Comparison of ENCODE assay signal across 8 mouse cellular contexts in genomic region chr3:51342152-51342551, GRCm38 (mm10). TPM values are rescaled to one million over a fixed set of nuclear protein-coding genes. Genes with fewer than 3 reads are reported as not detected.
DNase-seq lines count a peak whose midpoint lies in the region; ATAC-seq lines count a peak whose summit lies in the region.

No protein-coding gene starts in this region.

- WGBS in kidney, embryonic 14.5 days: 10% methylated on average over 9 of the region's 9 CpGs
- WGBS in hindbrain, embryonic 15.5 days: 5% methylated on average over 9 of the region's 9 CpGs
- WGBS in midbrain, embryonic 16.5 days: 6% methylated on average over 9 of the region's 9 CpGs

- H3K36me3 ChIP-seq in kidney, embryonic 14.5 days (ENCODE audit: control insufficient read depth, insufficient read depth, low read length): no peaks in the 10 kb centered on the region
- no peaks in the 10 kb centered on the region for H3K36me3 ChIP-seq in hindbrain, embryonic 15.5 days
- H3K36me3 ChIP-seq in midbrain, embryonic 16.5 days (ENCODE audit: control insufficient read depth, insufficient read depth, low read length): no peaks in the 10 kb centered on the region

- peak overlapping the region; percentile 90 for H3K9ac ChIP-seq in kidney, embryonic 14.5 days (ENCODE audit: low read depth, low read length)
- peak overlapping the region; percentile 82; the same call in 1 of the 2 replicates for H3K9ac ChIP-seq in hindbrain, embryonic 15.5 days
- H3K9ac ChIP-seq in midbrain, embryonic 16.5 days (ENCODE audit: low read depth, low read length): peak overlapping the region; percentile 87

- H3K4me3 ChIP-seq in kidney, embryonic 14.5 days (ENCODE audit: low read length): peak overlapping the region; percentile 90
- H3K4me3 ChIP-seq in hindbrain, embryonic 15.5 days: peak overlapping the region; percentile 74
- H3K4me3 ChIP-seq in midbrain, embryonic 16.5 days (ENCODE audit: low read depth, low read length): peak overlapping the region; percentile 93

- no peak for ATAC-seq in kidney, embryonic 14.5 days (ENCODE audit: low FRiP score, low TSS enrichment)
- peak; percentile 30 for ATAC-seq in activated CD4-positive, CD25-positive, alpha-beta regulatory T cell, adult 4 months
- ATAC-seq in hindbrain, embryonic 15.5 days (ENCODE audit: low FRiP score, low read depth): no peak
- ATAC-seq in midbrain, embryonic 16.5 days: no peak

- H3K9me3 ChIP-seq in kidney, embryonic 14.5 days (ENCODE audit: control insufficient read depth, low read length): no peaks in the 10 kb centered on the region
- H3K9me3 ChIP-seq in hindbrain, embryonic 15.5 days: no peaks in the 10 kb centered on the region
- no peaks in the 10 kb centered on the region for H3K9me3 ChIP-seq in midbrain, embryonic 16.5 days (replicated peaks; ENCODE audit: control insufficient read depth, low read length, poor library complexity, severe bottlenecking)

- peak overlapping the region; percentile 77 for H3K4me2 ChIP-seq in kidney, embryonic 14.5 days (replicated peaks; ENCODE audit: low read depth, low read length)
- H3K4me2 ChIP-seq in hindbrain, embryonic 15.5 days: peak overlapping the region; percentile 87
- peak overlapping the region; percentile 92 for H3K4me2 ChIP-seq in midbrain, embryonic 16.5 days (ENCODE audit: low read length)

- DNase-seq in kidney, adult 8-10 months: no peak
- no peak for DNase-seq in layer of hippocampus, adult 9-10 months (ENCODE audit: low spot score)
- DNase-seq in thymus, postnatal 36 days: no peak
- DNase-seq in cerebellum, postnatal 25 days: no peak

- H3K27me3 ChIP-seq in kidney, embryonic 14.5 days (ENCODE audit: control insufficient read depth, insufficient read depth, low read length): no peaks in the 10 kb centered on the region
- H3K27me3 ChIP-seq in hindbrain, embryonic 15.5 days: no peaks in the 10 kb centered on the region
- H3K27me3 ChIP-seq in midbrain, embryonic 16.5 days (ENCODE audit: control insufficient read depth, insufficient read depth, low read depth, low read length): no peaks in the 10 kb centered on the region

- H3K27ac ChIP-seq in kidney, embryonic 14.5 days (ENCODE audit: low read depth, low read length): peak overlapping the region; percentile 90
- H3K27ac ChIP-seq in hindbrain, embryonic 15.5 days (replicated peaks): peak overlapping the region; percentile 98
- H3K27ac ChIP-seq in midbrain, embryonic 16.5 days (ENCODE audit: low read length): peak overlapping the region; percentile 94

- no peaks in the 10 kb centered on the region for H3K4me1 ChIP-seq in kidney, embryonic 14.5 days (ENCODE audit: control insufficient read depth, insufficient read depth, low read length)
- peaks cover 24% of the 10 kb centered on the region for H3K4me1 ChIP-seq in hindbrain, embryonic 15.5 days (replicated peaks)
- peaks cover 11% of the 10 kb centered on the region for H3K4me1 ChIP-seq in midbrain, embryonic 16.5 days (ENCODE audit: control insufficient read depth, insufficient read depth, low read length)

RNA-seq across cellular contexts. Expression of gene Elf2, which starts 1.7 kb away (rescaled TPM):
- polyA plus RNA-seq in kidney, embryonic 14.5 days (2014; fragmentation: Nextera tagmentation; extraction: Ambion mirVana): 51.4 and 61.6 TPM in 2 replicates
- polyA plus RNA-seq in activated CD4-positive, CD25-positive, alpha-beta regulatory T cell, adult 4 months (2017; shearing (Covaris generic)): 10 to 100 TPM; 41.0 to 54.1 TPM
- 34.2 and 35.7 TPM in 2 replicates for polyA plus RNA-seq in hindbrain, embryonic 15.5 days (2015; fragmentation: Nextera tagmentation; extraction: Ambion mirVana)
- polyA plus RNA-seq in midbrain, embryonic 16.5 days (2015; fragmentation: Nextera tagmentation; extraction: Ambion mirVana): 27.1 and 27.7 TPM in 2 replicates

RNA-seq across cellular contexts. Expression of gene Mgarp, which starts 54.4 kb away (rescaled TPM):
- 1.3 and 1.6 TPM in 2 replicates for polyA plus RNA-seq in kidney, embryonic 14.5 days (2014; fragmentation: Nextera tagmentation; extraction: Ambion mirVana)
- polyA plus RNA-seq in activated CD4-positive, CD25-positive, alpha-beta regulatory T cell, adult 4 months (2017; shearing (Covaris generic)): 1 to 10 TPM; 1.5 to 6.0 TPM
- 2.0 and 2.5 TPM in 2 replicates for polyA plus RNA-seq in hindbrain, embryonic 15.5 days (2015; fragmentation: Nextera tagmentation; extraction: Ambion mirVana)
- polyA plus RNA-seq in midbrain, embryonic 16.5 days (2015; fragmentation: Nextera tagmentation; extraction: Ambion mirVana): 0.39 and 0.82 TPM in 2 replicates
